Mouse (Mus musculus) hindlimb bud, embryonic 11.5 days (tissue): ENCODE measurements around the gene Gm49510.

Experiments used
- DNase-seq: peaks from one replicate; pipeline ENCODE4 v3.0.0-alpha.2; 2012; ENCODE audit warnings: low read depth, low spot score; ENCODE audit errors: extremely low spot score

Gene Gm49510

GRCm38 (mm10) chr15:78914823-78915659, 15.6 kb downstream of the Gm49510 start:
- DNase-seq = no peak

- DNase-seq = no peak
Observed at GRCm38 (mm10) chr15:78915660-78916017, 16.2 kb downstream of the Gm49510 start.

GRCm38 (mm10) chr15:78916052-78916826, 16.8 kb downstream of the Gm49510 start:
- no peak for DNase-seq

- no peak for DNase-seq
Observed at GRCm38 (mm10) chr15:78918126-78918525, 18.7 kb downstream of the Gm49510 start.

GRCm38 (mm10) chr15:78919914-78920313, 20.4 kb downstream of the Gm49510 start:
- DNase-seq = no peak

GRCm38 (mm10) chr15:78922700-78923099, 23.2 kb downstream of the Gm49510 start:
- DNase-seq = no peak

GRCm38 (mm10) chr15:78923585-78923984, 24.1 kb downstream of the Gm49510 start:
- DNase-seq = no peak

GRCm38 (mm10) chr15:78925129-78925528, 25.7 kb downstream of the Gm49510 start:
- no peak for DNase-seq

- DNase-seq = peak; percentile 56
Observed at GRCm38 (mm10) chr15:78926021-78926919, 26.8 kb downstream of the Gm49510 start, which contains the start of gene Lgals1. Lgals1 (plus strand) TSS chr15:78926725.

GRCm38 (mm10) chr15:78927021-78927787, 27.7 kb downstream of the Gm49510 start:
- DNase-seq = no peak

- DNase-seq = no peak
Observed at GRCm38 (mm10) chr15:78927788-78928457, 28.5 kb downstream of the Gm49510 start.

GRCm38 (mm10) chr15:78928539-78928938, 29.1 kb downstream of the Gm49510 start:
- no peak for DNase-seq

- DNase-seq = no peak
Observed at GRCm38 (mm10) chr15:78930192-78930706, 30.8 kb downstream of the Gm49510 start.

GRCm38 (mm10) chr15:78930801-78931426, 31.4 kb downstream of the Gm49510 start:
- no peak for DNase-seq

GRCm38 (mm10) chr15:78931577-78931976, 32.1 kb downstream of the Gm49510 start:
- no peak for DNase-seq

- DNase-seq = peak; percentile 77
Observed at GRCm38 (mm10) chr15:78934784-78935320, 35.4 kb downstream of the Gm49510 start, which contains the start of gene Nol12. Nol12 (plus strand) TSS chr15:78934933.

- no peak for DNase-seq
Observed at GRCm38 (mm10) chr15:78936403-78936802, 36.9 kb downstream of the Gm49510 start.

GRCm38 (mm10) chr15:78937311-78937710, 37.8 kb downstream of the Gm49510 start:
- no peak for DNase-seq

- DNase-seq = no peak
Observed at GRCm38 (mm10) chr15:78937963-78938362, 38.5 kb downstream of the Gm49510 start.
